Mouse (Mus musculus): ENCODE measurements around the gene Nav3. TPM values are rescaled to one million over a fixed set of nuclear protein-coding genes. Genes with fewer than 3 reads are reported as not detected.
"Not testable (repeated sequence)": the region's sequence is repeated elsewhere in the genome, so short reads cannot be mapped to it uniquely, and the experiment has no call there.

Gene Nav3
- total RNA-seq, 2 experiments from 2014 or later: 97.2 to 113 TPM

GRCm38 (mm10) chr10:110088444-110089061 is 367.5 kb downstream of the Nav3 start:
- no peak for DNase-seq (ENCODE audit: extremely low spot score in 1 of 2, low spot score in 1 of 2)

GRCm38 (mm10) chr10:110085903-110086302 is 370.1 kb downstream of the Nav3 start:
- DNase-seq (ENCODE audit: extremely low spot score in 1 of 2, low spot score in 1 of 2): no peak

GRCm38 (mm10) chr10:110085156-110085555 is 370.8 kb downstream of the Nav3 start:
- DNase-seq (ENCODE audit: extremely low spot score in 1 of 2, low spot score in 1 of 2): peak in 1 of 2 experiments; percentile 82

- no peak for DNase-seq (ENCODE audit: extremely low spot score in 1 of 2, low spot score in 1 of 2)
Measured at GRCm38 (mm10) chr10:110076575-110076974, 379.4 kb downstream of the Nav3 start.

GRCm38 (mm10) chr10:110072355-110072754 is 383.6 kb downstream of the Nav3 start:
- DNase-seq (ENCODE audit: extremely low spot score in 1 of 2, low spot score in 1 of 2): no peak

GRCm38 (mm10) chr10:110061166-110061565 is 394.8 kb downstream of the Nav3 start:
- DNase-seq (ENCODE audit: extremely low spot score in 1 of 2, low spot score in 1 of 2): no peak

GRCm38 (mm10) chr10:110037547-110037946 is 418.5 kb downstream of the Nav3 start:
- no peak for DNase-seq (ENCODE audit: extremely low spot score in 1 of 2, low spot score in 1 of 2)

- DNase-seq (ENCODE audit: extremely low spot score in 1 of 2, low spot score in 1 of 2): no peak
Measured at GRCm38 (mm10) chr10:110034582-110035099, 421.4 kb downstream of the Nav3 start.

- not testable (repeated sequence) for DNase-seq (ENCODE audit: extremely low spot score in 1 of 2, low spot score in 1 of 2)
Measured at GRCm38 (mm10) chr10:110024897-110025296, 431.1 kb downstream of the Nav3 start.

- DNase-seq (ENCODE audit: extremely low spot score in 1 of 2, low spot score in 1 of 2): no peak
Measured at GRCm38 (mm10) chr10:110022100-110022499, 433.9 kb downstream of the Nav3 start.

- no peak for DNase-seq (ENCODE audit: extremely low spot score in 1 of 2, low spot score in 1 of 2)
Measured at GRCm38 (mm10) chr10:110019266-110019866, 436.6 kb downstream of the Nav3 start.

GRCm38 (mm10) chr10:110001328-110001727 is 454.7 kb downstream of the Nav3 start:
- DNase-seq (ENCODE audit: extremely low spot score in 1 of 2, low spot score in 1 of 2): not testable (repeated sequence)

GRCm38 (mm10) chr10:110000755-110001247 is 455.2 kb downstream of the Nav3 start:
- no peak for DNase-seq (ENCODE audit: extremely low spot score in 1 of 2, low spot score in 1 of 2)

GRCm38 (mm10) chr10:109999904-110000303 is 456.1 kb downstream of the Nav3 start:
- DNase-seq (ENCODE audit: extremely low spot score in 1 of 2, low spot score in 1 of 2): no peak

- no peak for DNase-seq (ENCODE audit: extremely low spot score in 1 of 2, low spot score in 1 of 2)
Measured at GRCm38 (mm10) chr10:109994302-109994701, 461.7 kb downstream of the Nav3 start.

- DNase-seq (ENCODE audit: extremely low spot score in 1 of 2, low spot score in 1 of 2): no peak
Measured at GRCm38 (mm10) chr10:109985824-109986485, 470.0 kb downstream of the Nav3 start.

GRCm38 (mm10) chr10:109976351-109976750 is 479.7 kb downstream of the Nav3 start:
- no peak for DNase-seq (ENCODE audit: extremely low spot score in 1 of 2, low spot score in 1 of 2)

- DNase-seq (ENCODE audit: extremely low spot score in 1 of 2, low spot score in 1 of 2): no peak
Measured at GRCm38 (mm10) chr10:109974177-109974576, 481.8 kb downstream of the Nav3 start.

GRCm38 (mm10) chr10:109973483-109973882 is 482.5 kb downstream of the Nav3 start:
- DNase-seq (ENCODE audit: extremely low spot score in 1 of 2, low spot score in 1 of 2): no peak

GRCm38 (mm10) chr10:109950296-109950695 is 505.7 kb downstream of the Nav3 start:
- DNase-seq (ENCODE audit: extremely low spot score in 1 of 2, low spot score in 1 of 2): no peak

- DNase-seq (ENCODE audit: extremely low spot score in 1 of 2, low spot score in 1 of 2): no peak
Measured at GRCm38 (mm10) chr10:109929319-109929622, 526.7 kb downstream of the Nav3 start.
